Mouse (Mus musculus) stomach, postnatal 0 days (tissue): ENCODE data around the gene Nkx2-9. TPM values are rescaled to one million over a fixed set of nuclear protein-coding genes. Genes with fewer than 3 reads are reported as not detected.

Experiments
- ATAC-seq: fragments of 200-750 bp; cut with Nextera tagmentation; 2 replicates; pipeline ENCODE4 v1.8.0; 2017; ENCODE audit not compliant: low FRiP score, low TSS enrichment
- DNase-seq: peaks from one replicate; pipeline ENCODE4 v3.0.0-alpha.2; 2016; ENCODE audit warnings: low spot score
- H3K27ac ChIP-seq: fragments of 300-500 bp; sonication (generic); replicated peaks from 2 replicates; pipeline ENCODE4 v1.5.1; 2014; ENCODE audit warnings: mild to moderate bottlenecking, control low read depth
- H3K27me3 ChIP-seq: fragments of 300-500 bp; sonication (generic); 2 replicates; pipeline ENCODE4 v1.6.1; 2014; ENCODE audit warnings: low read length; ENCODE audit not compliant: control insufficient read depth, insufficient read depth
- H3K36me3 ChIP-seq: fragments of 300-500 bp; sonication (generic); 2 replicates; pipeline ENCODE4 v1.6.1; 2014; ENCODE audit warnings: low read length, mixed read lengths; ENCODE audit not compliant: control insufficient read depth, insufficient read depth
- H3K4me1 ChIP-seq: fragments of 300-500 bp; sonication (generic); replicated peaks from 2 replicates; pipeline ENCODE4 v1.6.1; 2014; ENCODE audit warnings: antibody characterized with exemption; ENCODE audit not compliant: control insufficient read depth, insufficient read depth
- H3K4me2 ChIP-seq: fragments of 300-500 bp; sonication (generic); replicated peaks from 2 replicates; pipeline ENCODE4 v1.6.1; 2014; ENCODE audit warnings: low read depth, mild to moderate bottlenecking, control low read depth, moderate library complexity
- H3K4me3 ChIP-seq: fragments of 300-500 bp; sonication (generic); 2 replicates; pipeline ENCODE4 v1.5.1; 2014; ENCODE audit warnings: low read depth, low read length, control low read depth
- H3K9ac ChIP-seq: fragments of 300-500 bp; sonication (generic); 2 replicates; pipeline ENCODE4 v1.6.1; 2014; ENCODE audit warnings: mild to moderate bottlenecking, low read length, control low read depth, mixed read lengths
- H3K9me3 ChIP-seq: fragments of 300-500 bp; sonication (generic); 2 replicates; pipeline ENCODE4 v1.6.1; 2016; ENCODE audit warnings: low read length; ENCODE audit not compliant: control insufficient read depth
- CTCF ChIP-seq: IDR thresholded peaks from 2 replicates; pipeline ENCODE4 v1.5.1; 2016; ENCODE audit warnings: antibody characterized with exemption, low read depth, mild to moderate bottlenecking, moderate library complexity
- EP300 ChIP-seq: optimal IDR thresholded peaks from 2 replicates; pipeline ENCODE3; 2016; ENCODE audit warnings: antibody characterized with exemption
- WGBS: fragments of 180-500 bp; shearing (Covaris S2); extraction: QIAGEN DNeasy Blood & Tissue Kit; methylation state at CpG from one replicate; pipeline ENCODE4 v1.1.7; 2014; 5-methylcytosine and 5-hydroxymethylcytosine counted together
- polyA plus RNA-seq: library from polyadenylated mRNA; unstranded; fragments of >200 nt; fragmentation: Nextera tagmentation; extraction: Ambion mirVana; gene quantifications from 2 replicates; pipeline ENCODE4 v1.2.1, GENCODE M21; 2015

Gene Nkx2-9
- polyA plus RNA-seq, 1 experiment from 2014 or later = not detected

DNA sequence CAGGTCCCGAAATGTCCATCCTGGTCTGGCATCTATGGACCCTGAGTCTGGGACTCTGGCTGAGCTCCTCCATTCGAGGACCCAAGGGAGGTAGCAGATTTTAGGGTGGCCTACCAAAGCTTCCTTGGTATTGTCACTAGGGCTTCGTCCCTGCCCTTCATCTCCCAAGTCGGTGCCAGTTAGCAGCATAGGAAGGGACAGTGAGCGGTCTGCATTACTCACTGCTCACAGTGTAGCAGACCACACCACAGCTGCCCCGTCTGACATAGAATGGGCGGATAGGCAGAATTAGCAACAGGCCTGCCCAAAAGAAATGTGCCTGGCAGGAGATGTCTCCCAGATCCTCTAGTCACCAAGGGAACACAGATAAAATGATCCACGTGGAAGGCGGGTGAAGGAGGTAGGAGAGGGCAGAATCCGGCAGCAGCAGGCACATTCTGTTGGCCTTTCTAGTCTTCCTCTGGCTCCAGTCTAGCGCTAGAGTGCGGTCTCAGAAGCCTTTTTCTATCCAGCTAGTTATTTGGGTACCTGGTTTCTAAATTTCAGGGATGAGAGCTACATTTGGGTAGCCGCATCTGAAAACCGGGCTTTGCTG, 929 bp upstream of the Nkx2-9 start:
- Histone ChIP-seq H3K4me3 (no peak overlapping the region), H3K9ac (no peak overlapping the region), H3K27me3 (peaks cover 14% of the 10 kb centered on the region; the same call in 1 of the 2 replicates), H3K4me1 (no peaks in the 10 kb centered on the region), H3K36me3 (no peaks in the 10 kb centered on the region), H3K27ac (no peak overlapping the region), H3K9me3 (no peaks in the 10 kb centered on the region), H3K4me2 (no peak overlapping the region)
- no peak for TF ChIP-seq CTCF
- TF ChIP-seq EP300 = no peak
- DNase-seq = no peak
- no peak for ATAC-seq
- WGBS = 11% methylated on average over 14 of the region's 14 CpGs

DNA sequence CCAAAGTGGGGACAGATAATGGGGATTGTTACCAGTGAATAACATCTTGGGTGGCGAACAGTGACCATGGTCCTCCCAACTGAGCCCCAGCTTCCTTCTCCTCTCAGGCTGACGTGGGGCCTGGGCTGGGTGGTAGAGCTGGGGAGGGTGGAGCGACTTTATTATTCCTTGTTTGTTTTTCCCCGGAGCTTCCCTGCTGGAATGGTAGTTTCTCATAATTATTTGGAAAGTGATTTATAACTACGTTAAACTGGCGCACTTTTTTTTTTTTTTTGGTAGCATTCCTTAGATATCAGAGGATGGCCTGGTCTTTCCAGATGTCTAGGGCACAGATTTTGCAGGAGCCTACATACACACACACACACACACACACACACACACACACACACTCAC, 350 bp upstream of the Nkx2-9 start:
- Histone ChIP-seq H3K4me1 (no peaks in the 10 kb centered on the region), H3K27me3 (peaks cover 14% of the 10 kb centered on the region; the same call in 1 of the 2 replicates), H3K4me2 (peak overlapping the region; percentile 38), H3K27ac (no peak overlapping the region), H3K4me3 (peak overlapping the region; percentile 20), H3K9me3 (no peaks in the 10 kb centered on the region), H3K36me3 (no peaks in the 10 kb centered on the region), H3K9ac (no peak overlapping the region)
- TF ChIP-seq EP300 = no peak
- no peak for TF ChIP-seq CTCF
- ATAC-seq (no peak), DNase-seq (no peak)
- WGBS = 5% methylated on average over 6 of the region's 6 CpGs

DNA sequence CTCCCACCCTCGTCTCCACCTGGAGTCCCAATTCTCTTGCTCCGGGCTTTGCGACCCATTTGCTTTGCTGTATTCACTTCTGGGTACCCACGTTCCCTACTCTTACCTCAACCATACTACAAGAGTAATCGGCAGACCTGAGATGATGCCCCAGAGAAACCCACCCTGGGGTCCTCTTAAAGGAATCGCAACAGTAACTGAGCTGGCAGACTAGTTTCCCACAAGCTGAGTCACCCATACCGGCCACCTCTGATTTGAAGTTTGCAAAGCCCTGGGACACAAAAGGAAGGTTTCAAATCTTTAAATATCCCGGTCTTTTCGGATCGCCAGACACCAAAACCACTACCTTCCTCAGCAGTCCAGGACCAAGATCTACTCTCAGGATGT, 742 bp downstream of the Nkx2-9 start:
- TF ChIP-seq CTCF (no peak), EP300 (no peak)
- WGBS = 2% methylated on average over 10 of the region's 10 CpGs

DNA sequence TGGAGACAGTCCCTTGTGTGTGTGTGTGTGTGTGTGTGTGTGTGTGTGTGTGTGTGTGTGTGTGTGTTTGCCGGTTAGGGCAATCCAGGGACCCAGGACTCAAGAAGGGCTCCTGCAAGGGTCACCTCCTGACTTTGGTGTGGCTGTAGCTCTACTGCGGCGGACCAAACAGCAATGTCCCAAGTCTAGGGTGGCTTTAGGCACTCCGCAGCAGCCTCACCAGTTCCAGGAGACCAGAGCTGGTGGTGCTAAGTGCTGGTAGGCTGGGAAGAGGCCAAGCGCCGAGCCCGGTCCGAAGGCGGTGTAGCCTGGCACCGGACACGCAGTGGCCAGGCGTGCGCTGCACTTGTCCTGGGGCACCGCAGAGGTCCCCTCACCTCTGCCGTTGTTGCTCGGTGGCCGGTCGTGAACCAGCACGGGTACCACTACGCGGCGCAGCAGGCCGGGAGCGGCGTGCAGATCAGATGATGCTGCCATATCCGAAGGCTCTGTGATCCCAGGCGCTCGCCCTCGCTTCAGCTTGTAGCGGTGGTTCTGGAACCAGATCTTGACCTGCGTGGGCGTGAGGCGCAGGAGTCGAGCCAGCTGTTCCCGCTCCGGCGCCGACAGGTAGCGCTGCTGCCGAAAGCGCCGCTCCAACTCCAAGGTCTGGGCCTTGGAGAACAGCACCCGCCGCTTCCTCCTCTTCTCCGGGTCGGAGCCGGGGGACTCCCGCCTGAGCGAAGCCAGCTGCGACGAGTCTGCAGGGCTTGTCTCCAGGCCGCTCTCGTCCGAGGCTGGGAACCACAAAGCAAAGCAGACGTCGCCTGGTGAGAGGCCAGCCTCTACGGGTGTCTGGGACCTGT, 1.4 kb downstream of the Nkx2-9 start:
- TF ChIP-seq CTCF (peak; percentile 34; the same call in 1 of the 2 replicates), EP300 (no peak)
- Histone ChIP-seq H3K27ac (no peak overlapping the region), H3K27me3 (peaks cover 14% of the 10 kb centered on the region; the same call in 1 of the 2 replicates), H3K4me3 (peak overlapping the region; percentile 29), H3K36me3 (no peaks in the 10 kb centered on the region), H3K9me3 (no peaks in the 10 kb centered on the region), H3K9ac (no peak overlapping the region), H3K4me1 (no peaks in the 10 kb centered on the region), H3K4me2 (peak overlapping the region; percentile 41)
- DNase-seq (peak; percentile 30), ATAC-seq (no peak)
- under 1% methylated on average over 57 of the region's 57 CpGs for WGBS

More for the DNA sequence above, 742 bp downstream of the Nkx2-9 start:
- Histone ChIP-seq H3K4me1 (no peaks in the 10 kb centered on the region), H3K4me2 (peak overlapping the region; percentile 41), H3K9me3 (no peaks in the 10 kb centered on the region), H3K4me3 (peak overlapping the region; percentile 29), H3K36me3 (no peaks in the 10 kb centered on the region), H3K27ac (no peak overlapping the region), H3K27me3 (peaks cover 14% of the 10 kb centered on the region; the same call in 1 of the 2 replicates), H3K9ac (no peak overlapping the region)
- DNase-seq = no peak
- ATAC-seq = no peak

DNA sequence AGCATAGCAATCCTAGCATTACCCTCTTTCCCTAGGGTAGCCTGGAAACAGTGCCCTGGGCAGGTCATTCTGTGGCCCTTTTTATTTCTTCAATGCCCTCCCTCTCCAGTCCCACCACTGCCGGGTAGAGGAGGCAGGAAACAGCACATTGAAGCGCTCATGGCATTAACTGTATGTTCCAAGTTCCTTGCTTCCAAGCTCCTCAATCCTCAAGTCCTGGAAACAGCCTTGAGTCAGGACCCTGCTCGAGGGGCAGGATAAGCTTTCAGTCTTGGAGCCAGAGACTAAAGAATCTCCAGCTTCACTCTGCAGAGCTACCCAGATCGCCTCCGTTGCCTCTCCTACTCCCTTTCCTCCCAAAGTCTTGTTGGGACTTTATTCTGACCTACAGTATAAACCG, 2.2 kb downstream of the Nkx2-9 start:
- H3K4me2 ChIP-seq = no peak overlapping the region
- WGBS = 14% methylated on average over 6 of the region's 6 CpGs
- no peak overlapping the region for H3K27ac ChIP-seq
- H3K9ac ChIP-seq = no peak overlapping the region
- H3K27me3 ChIP-seq = peaks cover 14% of the 10 kb centered on the region; the same call in 1 of the 2 replicates
- no peak for ATAC-seq
- TF ChIP-seq EP300 (no peak), CTCF (no peak)
- no peaks in the 10 kb centered on the region for H3K4me1 ChIP-seq
- H3K4me3 ChIP-seq = no peak overlapping the region
- no peak for DNase-seq
- H3K9me3 ChIP-seq = no peaks in the 10 kb centered on the region
- H3K36me3 ChIP-seq = no peaks in the 10 kb centered on the region

DNA sequence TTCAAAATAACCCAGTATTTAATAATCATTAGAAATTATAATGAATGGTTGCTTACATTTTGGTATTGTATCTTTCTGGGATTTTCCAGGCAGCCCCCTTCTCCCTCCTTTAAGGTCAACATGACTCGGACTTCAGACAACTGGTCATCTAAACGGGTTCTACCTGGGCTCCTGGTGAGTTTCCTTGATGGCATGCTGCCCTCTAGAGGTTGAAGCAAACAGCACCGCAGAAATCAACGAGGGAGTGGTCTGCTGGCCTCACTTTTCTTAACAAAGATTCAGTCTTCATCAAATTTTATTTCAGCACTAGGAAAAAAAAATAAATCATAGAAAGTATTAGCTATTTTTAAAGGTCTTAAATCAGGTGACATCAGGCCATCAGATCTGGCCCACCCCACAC, 21.4 kb downstream of the Nkx2-9 start:
- Histone ChIP-seq H3K27ac (no peak overlapping the region), H3K4me3 (no peak overlapping the region), H3K9ac (no peak overlapping the region), H3K4me1 (no peaks in the 10 kb centered on the region), H3K4me2 (no peak overlapping the region), H3K9me3 (no peaks in the 10 kb centered on the region), H3K27me3 (no peaks in the 10 kb centered on the region), H3K36me3 (no peaks in the 10 kb centered on the region)
- TF ChIP-seq CTCF = peak; percentile 71
- no peak for TF ChIP-seq EP300
- ATAC-seq = no peak
- DNase-seq = no peak
- WGBS = 2% methylated on average over 4 of the region's 4 CpGs
